Comparison of ENCODE assay signal across 8 mouse cellular contexts in the genomic region with DNA sequence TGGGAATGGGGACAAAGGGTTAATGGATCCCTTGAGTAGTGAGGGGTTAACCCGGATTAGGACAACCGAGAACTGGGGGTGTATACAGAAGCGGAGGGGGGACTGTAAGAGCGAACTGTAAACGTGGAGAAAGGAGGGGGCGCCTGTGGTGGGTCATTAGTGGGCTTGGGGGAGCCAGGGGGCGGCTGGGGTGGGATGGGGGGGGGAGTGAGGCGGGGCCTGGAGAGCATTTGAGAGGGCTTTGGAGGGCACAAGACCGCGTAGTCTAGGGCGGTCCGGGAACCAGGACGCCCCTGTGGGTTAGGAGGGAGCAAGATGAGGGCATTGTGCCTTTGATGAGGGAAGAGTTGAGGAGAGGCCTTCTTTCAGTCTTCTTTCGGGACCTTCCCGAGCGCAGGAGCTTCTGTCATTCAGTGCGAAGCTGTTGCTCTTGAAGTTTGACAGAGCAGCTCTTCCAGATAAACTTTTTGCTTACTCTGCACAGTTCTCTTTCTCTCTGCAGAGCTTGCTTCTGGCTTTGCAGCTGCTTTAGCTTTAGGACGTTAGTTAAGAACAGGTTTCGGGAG. TPM values are rescaled to one million over a fixed set of nuclear protein-coding genes. Genes with fewer than 3 reads are reported as not detected.
DNase-seq lines count a peak whose midpoint lies in the region; ATAC-seq and TF ChIP-seq lines count a peak whose summit lies in the region.

No protein-coding gene starts in this region.

- peak overlapping the region; percentile 74; the same call in 1 of the 2 replicates for H3K27ac ChIP-seq in neural tube, embryonic 11.5 days (ENCODE audit: low read depth, low read length)
- no peak overlapping the region for H3K27ac ChIP-seq in cortical plate, adult 2 months (ENCODE audit: insufficient read depth, low read length)
- H3K27ac ChIP-seq in intestine, embryonic 14.5 days (ENCODE audit: low read depth): peak overlapping the region; percentile 83
- H3K27ac ChIP-seq in midbrain, embryonic 14.5 days (replicated peaks; ENCODE audit: low read depth, low read length): peak overlapping the region; percentile 80

- peak overlapping the region; percentile 81 for H3K9ac ChIP-seq in neural tube, embryonic 11.5 days (ENCODE audit: low read length)
- peak overlapping the region; percentile 81 for H3K9ac ChIP-seq in intestine, embryonic 14.5 days (ENCODE audit: low read length)
- H3K9ac ChIP-seq in midbrain, embryonic 14.5 days (replicated peaks; ENCODE audit: low read length): peak overlapping the region; percentile 70

- H3K4me2 ChIP-seq in neural tube, embryonic 11.5 days (ENCODE audit: low read depth): peak overlapping the region; percentile 79
- H3K4me2 ChIP-seq in intestine, embryonic 14.5 days (ENCODE audit: low read length): peak overlapping the region; percentile 63
- H3K4me2 ChIP-seq in midbrain, embryonic 14.5 days (ENCODE audit: low read length): peak overlapping the region; percentile 82

- ATAC-seq in neural tube, embryonic 11.5 days (ENCODE audit: insufficient read depth, low FRiP score, low TSS enrichment): no peak
- ATAC-seq in intestine, embryonic 14.5 days (replicated peaks; ENCODE audit: low FRiP score, low TSS enrichment, low read depth): no peak
- ATAC-seq in midbrain, embryonic 14.5 days (ENCODE audit: low FRiP score, low TSS enrichment): no peak

- WGBS in neural tube, embryonic 11.5 days: 2% methylated on average over 17 of the region's 19 CpGs
- WGBS in intestine, embryonic 14.5 days: 2% methylated on average over 17 of the region's 19 CpGs
- WGBS in midbrain, embryonic 14.5 days: 1% methylated on average over 19 of the region's 19 CpGs

- H3K4me3 ChIP-seq in neural tube, embryonic 11.5 days (ENCODE audit: low read depth, low read length): peak overlapping the region; percentile 84
- H3K4me3 ChIP-seq in cortical plate, adult 2 months (ENCODE audit: insufficient read depth, low read length): peak overlapping the region; percentile 90
- H3K4me3 ChIP-seq in intestine, embryonic 14.5 days (ENCODE audit: low read depth, low read length): peak overlapping the region; percentile 89
- peak overlapping the region; percentile 66 for H3K4me3 ChIP-seq in midbrain, embryonic 14.5 days (replicated peaks; ENCODE audit: low read depth, low read length)

- no peak for TF ChIP-seq CTCF in cortical plate, adult 2 months (IDR thresholded peaks at IDR 0.05; ENCODE audit: extremely low read depth, insufficient read depth, low read length)

- H3K9me3 ChIP-seq in neural tube, embryonic 11.5 days (ENCODE audit: control insufficient read depth, low read length): no peaks in the 10 kb centered on the region
- no peaks in the 10 kb centered on the region for H3K9me3 ChIP-seq in intestine, embryonic 14.5 days (ENCODE audit: control insufficient read depth, low read length)
- no peaks in the 10 kb centered on the region for H3K9me3 ChIP-seq in midbrain, embryonic 14.5 days (ENCODE audit: control insufficient read depth, low read length)

- intact Hi-C loops in left cerebral cortex, postnatal 36 days (cut with DNase I): loop anchor here (2.0 to 5.0 kb wide), 2 partner anchors 103 to 130 kb away; partner anchors contain the start of gene Trim8
- intact Hi-C loops in gastrocnemius, postnatal 14 days (cut with DNase I; ENCODE audit: low total_unique reads): loop anchor here (5.0 kb wide), 1 partner anchor 45 kb away; no protein-coding TSS in a partner anchor

- no peak for TF ChIP-seq POLR2A in cortical plate, adult 2 months (IDR thresholded peaks at IDR 0.05; ENCODE audit: extremely low read depth, insufficient read depth, low read length)

- no peak for DNase-seq in neural tube, embryonic 11.5 days (ENCODE audit: low spot score)
- no peak for DNase-seq in neural tube, embryonic 10.5 days (ENCODE audit: extremely low spot score, low spot score)
- DNase-seq in intestine, embryonic 14.5 days (ENCODE audit: low spot score): peak; percentile 68
- DNase-seq in midbrain, embryonic 14.5 days: no peak
- no peak for DNase-seq in frontal cortex, adult 2 months (ENCODE audit: extremely low spot score in 1 of 2, low spot score in 1 of 2)
- no peak for DNase-seq in left cerebral cortex, postnatal 36 days (ENCODE audit: low spot score in 2 of 2)
- DNase-seq in gastrocnemius, postnatal 14 days: no peak

- 0 out of 2 replicates have a peak, but pooled peaks cover 5% of the 10 kb centered on the region for H3K36me3 ChIP-seq in neural tube, embryonic 11.5 days (ENCODE audit: control insufficient read depth, insufficient read depth, low read length)
- peaks cover 11% of the 10 kb centered on the region for H3K36me3 ChIP-seq in intestine, embryonic 14.5 days (ENCODE audit: control insufficient read depth, insufficient read depth, low read length)
- peaks cover 7% of the 10 kb centered on the region for H3K36me3 ChIP-seq in midbrain, embryonic 14.5 days (ENCODE audit: control insufficient read depth, insufficient read depth, low read length)

- no peaks in the 10 kb centered on the region for H3K27me3 ChIP-seq in neural tube, embryonic 11.5 days (ENCODE audit: control insufficient read depth, insufficient read depth, low read length)
- no peaks in the 10 kb centered on the region for H3K27me3 ChIP-seq in intestine, embryonic 14.5 days (replicated peaks; ENCODE audit: control insufficient read depth, insufficient read depth, low read length)
- H3K27me3 ChIP-seq in midbrain, embryonic 14.5 days (ENCODE audit: control insufficient read depth, insufficient read depth, low read length): no peaks in the 10 kb centered on the region

- peaks cover 18% of the 10 kb centered on the region for H3K4me1 ChIP-seq in neural tube, embryonic 11.5 days (ENCODE audit: control insufficient read depth, insufficient read depth, low read length)
- H3K4me1 ChIP-seq in cortical plate, adult 2 months (ENCODE audit: control insufficient read depth, insufficient read depth, low read length): peaks cover 7% of the 10 kb centered on the region; the same call in 1 of the 2 replicates
- H3K4me1 ChIP-seq in intestine, embryonic 14.5 days (replicated peaks; ENCODE audit: control insufficient read depth, insufficient read depth, low read length): peaks cover 30% of the 10 kb centered on the region
- peaks cover 41% of the 10 kb centered on the region for H3K4me1 ChIP-seq in midbrain, embryonic 14.5 days (ENCODE audit: control insufficient read depth, insufficient read depth, low read length)

RNA-seq across cellular contexts. Expression of gene Sufu, which starts 0.8 kb away (rescaled TPM):
- polyA plus RNA-seq in neural tube, embryonic 11.5 days (2014; fragmentation: Nextera tagmentation; extraction: Ambion mirVana): 44.1 and 45.0 TPM in 2 replicates
- 9.5 and 10.0 TPM in 2 replicates for polyA plus RNA-seq in cortical plate, adult 2 months (2012; rRNA removed)
- 30.3 and 32.3 TPM in 2 replicates for polyA plus RNA-seq in intestine, embryonic 14.5 days (2014; fragmentation: Nextera tagmentation; extraction: Ambion mirVana)
- 22.0 and 29.1 TPM in 2 replicates for polyA plus RNA-seq in midbrain, embryonic 14.5 days (2014; fragmentation: Nextera tagmentation; extraction: Ambion mirVana)
- 10.5 and 12.4 TPM in 2 replicates for polyA plus RNA-seq in frontal cortex, adult 2 months (2012; rRNA removed)
- 10 to 100 TPM; 18.3 to 18.6 TPM for total RNA-seq in left cerebral cortex, postnatal 36 days (2021)
- 1 to 10 TPM; 7.6 to 9.1 TPM for total RNA-seq in gastrocnemius, postnatal 14 days (2021)

RNA-seq across cellular contexts. Expression of gene Actr1a, which starts 2.0 kb away (rescaled TPM):
- polyA plus RNA-seq in neural tube, embryonic 11.5 days (2014; fragmentation: Nextera tagmentation; extraction: Ambion mirVana): 238 and 262 TPM in 2 replicates
- polyA plus RNA-seq in cortical plate, adult 2 months (2012; rRNA removed): 183 and 188 TPM in 2 replicates
- 127 and 142 TPM in 2 replicates for polyA plus RNA-seq in intestine, embryonic 14.5 days (2014; fragmentation: Nextera tagmentation; extraction: Ambion mirVana)
- 320 and 379 TPM in 2 replicates for polyA plus RNA-seq in midbrain, embryonic 14.5 days (2014; fragmentation: Nextera tagmentation; extraction: Ambion mirVana)
- polyA plus RNA-seq in frontal cortex, adult 2 months (2012; rRNA removed): 173 and 175 TPM in 2 replicates
- total RNA-seq in left cerebral cortex, postnatal 36 days (2021): 100 to 1,000 TPM; 175 to 195 TPM
- 10 to 100 TPM; 58.6 to 62.7 TPM for total RNA-seq in gastrocnemius, postnatal 14 days (2021)

RNA-seq across cellular contexts. Expression of gene 2310034G01Rik, which starts 47.4 kb away (rescaled TPM):
- polyA plus RNA-seq in neural tube, embryonic 11.5 days (2014; fragmentation: Nextera tagmentation; extraction: Ambion mirVana): 1.2 and 2.4 TPM in 2 replicates
- polyA plus RNA-seq in cortical plate, adult 2 months (2012; rRNA removed): 1.7 and 2.4 TPM in 2 replicates
- 1.7 and 2.0 TPM in 2 replicates for polyA plus RNA-seq in intestine, embryonic 14.5 days (2014; fragmentation: Nextera tagmentation; extraction: Ambion mirVana)
- 2.8 and 3.1 TPM in 2 replicates for polyA plus RNA-seq in midbrain, embryonic 14.5 days (2014; fragmentation: Nextera tagmentation; extraction: Ambion mirVana)
- polyA plus RNA-seq in frontal cortex, adult 2 months (2012; rRNA removed): 1.8 and 2.1 TPM in 2 replicates
- total RNA-seq in left cerebral cortex, postnatal 36 days (2021): under 1 TPM; 0.62 to 0.68 TPM
- under 1 TPM; 0.16 to 0.39 TPM for total RNA-seq in gastrocnemius, postnatal 14 days (2021)

RNA-seq across cellular contexts. Expression of gene Mfsd13a, which starts 56.6 kb away (rescaled TPM):
- 6.8 and 7.3 TPM in 2 replicates for polyA plus RNA-seq in neural tube, embryonic 11.5 days (2014; fragmentation: Nextera tagmentation; extraction: Ambion mirVana)
- 35.9 and 40.5 TPM in 2 replicates for polyA plus RNA-seq in cortical plate, adult 2 months (2012; rRNA removed)
- polyA plus RNA-seq in intestine, embryonic 14.5 days (2014; fragmentation: Nextera tagmentation; extraction: Ambion mirVana): 12.3 and 12.7 TPM in 2 replicates
- 7.2 and 7.7 TPM in 2 replicates for polyA plus RNA-seq in midbrain, embryonic 14.5 days (2014; fragmentation: Nextera tagmentation; extraction: Ambion mirVana)
- 30.4 and 39.6 TPM in 2 replicates for polyA plus RNA-seq in frontal cortex, adult 2 months (2012; rRNA removed)
- total RNA-seq in left cerebral cortex, postnatal 36 days (2021): 10 to 100 TPM; 25.6 to 27.8 TPM
- total RNA-seq in gastrocnemius, postnatal 14 days (2021): 1 to 10 TPM; 1.1 TPM

RNA-seq across cellular contexts. Expression of gene Cuedc2, which starts 59.0 kb away (rescaled TPM):
- polyA plus RNA-seq in neural tube, embryonic 11.5 days (2014; fragmentation: Nextera tagmentation; extraction: Ambion mirVana): 263 and 274 TPM in 2 replicates
- polyA plus RNA-seq in cortical plate, adult 2 months (2012; rRNA removed): 233 and 235 TPM in 2 replicates
- polyA plus RNA-seq in intestine, embryonic 14.5 days (2014; fragmentation: Nextera tagmentation; extraction: Ambion mirVana): 154 and 176 TPM in 2 replicates
- polyA plus RNA-seq in midbrain, embryonic 14.5 days (2014; fragmentation: Nextera tagmentation; extraction: Ambion mirVana): 300 and 307 TPM in 2 replicates
- 226 and 229 TPM in 2 replicates for polyA plus RNA-seq in frontal cortex, adult 2 months (2012; rRNA removed)
- total RNA-seq in left cerebral cortex, postnatal 36 days (2021): 100 to 1,000 TPM; 166 to 216 TPM
- 10 to 100 TPM; 68.7 to 79.0 TPM for total RNA-seq in gastrocnemius, postnatal 14 days (2021)
